In the genomic region with DNA sequence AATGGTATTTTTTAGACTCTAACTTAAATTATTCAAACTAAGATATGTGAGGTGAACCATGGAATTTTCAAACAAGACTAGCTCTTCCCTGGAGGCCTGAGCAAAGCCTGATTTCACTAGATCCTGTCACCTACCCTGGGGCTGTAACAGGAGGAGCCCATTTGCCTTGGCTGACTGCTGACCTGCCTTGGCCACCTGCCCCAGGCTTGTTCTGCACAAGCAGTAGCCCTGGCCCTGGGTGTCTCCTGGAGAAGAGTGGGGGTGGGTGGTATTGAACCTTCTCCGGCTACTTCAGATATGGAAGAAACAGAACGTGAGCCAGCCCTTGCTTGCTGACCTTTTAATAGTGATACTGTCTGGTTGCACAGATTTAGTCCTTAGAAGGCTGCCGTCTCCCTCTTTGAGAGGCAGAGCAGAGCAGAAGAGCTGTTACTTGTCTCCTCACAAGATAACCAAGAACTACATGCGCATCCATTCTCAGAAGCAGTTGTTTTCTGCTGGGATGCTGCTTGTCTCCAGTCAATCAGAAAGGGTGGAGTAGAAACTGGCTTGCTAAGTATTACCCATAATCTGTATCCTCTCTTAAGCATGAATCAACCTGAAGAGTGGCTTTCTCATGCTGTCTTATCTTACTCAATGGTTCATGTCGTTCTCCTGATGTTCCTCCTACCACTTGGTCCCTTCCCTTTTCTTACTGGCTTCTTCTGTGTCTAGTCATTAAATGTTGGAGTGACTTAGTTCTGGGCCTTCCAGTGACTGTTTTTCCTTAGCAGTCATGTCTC, we compare ENCODE assay signal across 11 mouse cellular contexts. TPM values are rescaled to one million over a fixed set of nuclear protein-coding genes. Genes with fewer than 3 reads are reported as not detected.
DNase-seq lines count a peak whose midpoint lies in the region; ATAC-seq and TF ChIP-seq lines count a peak whose summit lies in the region.
"Had no signal": no experiment of that assay in that cellular context is flagged by ENCODE, and none has a peak within 500 bp of the region (broad histone marks: within the 10 kb centered on the region; RNA-seq: fewer than 3 reads in every experiment).

No protein-coding gene starts in this region.

- WGBS in kidney, embryonic 14.5 days, result 81% methylated on average over 5 of the region's 5 CpGs
- WGBS in bone marrow, adult 2 months, result 49% methylated on average over 5 of the region's 5 CpGs
- WGBS in liver, embryonic 16.5 days (ENCODE audit: insufficient replicate concordance), result 28% methylated on average over 5 of the region's 5 CpGs
- 87% methylated on average over 5 of the region's 5 CpGs for WGBS in midbrain, postnatal 0 days
- WGBS in thymus, adult 2 months, result 88% methylated on average over 5 of the region's 5 CpGs

- no peak for TF ChIP-seq POLR2A in bone marrow, adult 2 months (IDR thresholded peaks at IDR 0.05; ENCODE audit: borderline replicate concordance, control insufficient read depth, low read depth, low read length)
- no peak for TF ChIP-seq POLR2A in thymus, adult 2 months (IDR thresholded peaks at IDR 0.05; ENCODE audit: control insufficient read depth, extremely low read depth, insufficient read depth, low read length, poor library complexity)

- H3K4me3 ChIP-seq in kidney, embryonic 14.5 days (ENCODE audit: low read length), result no peak overlapping the region
- no peak overlapping the region for H3K4me3 ChIP-seq in bone marrow, adult 2 months (replicated peaks; ENCODE audit: control insufficient read depth, low read depth, low read length)
- no peak overlapping the region for H3K4me3 ChIP-seq in liver, embryonic 16.5 days (ENCODE audit: low read depth, low read length)
- H3K4me3 ChIP-seq in midbrain, postnatal 0 days (ENCODE audit: low read depth, low read length), result no peak overlapping the region
- no peak overlapping the region for H3K4me3 ChIP-seq in thymus, adult 2 months (ENCODE audit: control insufficient read depth, insufficient read depth, low read length)

- H3K4me1 ChIP-seq in kidney, embryonic 14.5 days (ENCODE audit: control insufficient read depth, insufficient read depth, low read length), result no peaks in the 10 kb centered on the region
- peaks cover 4% of the 10 kb centered on the region for H3K4me1 ChIP-seq in bone marrow, adult 2 months (ENCODE audit: control insufficient read depth, insufficient read depth, low read length)
- peaks cover 28% of the 10 kb centered on the region for H3K4me1 ChIP-seq in liver, embryonic 16.5 days (ENCODE audit: control insufficient read depth, low read depth, low read length)
- H3K4me1 ChIP-seq in midbrain, postnatal 0 days (ENCODE audit: insufficient read depth, low read length), result no peaks in the 10 kb centered on the region
- no peaks in the 10 kb centered on the region for H3K4me1 ChIP-seq in thymus, adult 2 months (replicated peaks; ENCODE audit: control insufficient read depth, insufficient read depth, low read length)

- H3K9ac ChIP-seq in kidney, embryonic 14.5 days (ENCODE audit: low read depth, low read length), result no peak overlapping the region
- H3K9ac ChIP-seq in liver, embryonic 16.5 days (ENCODE audit: low read depth, low read length), result 0 out of 2 replicates have a peak overlapping the region, but pooled peaks have one; percentile 9
- no peak overlapping the region for H3K9ac ChIP-seq in midbrain, postnatal 0 days (replicated peaks; ENCODE audit: low read length, poor library complexity, severe bottlenecking)

- H3K27ac ChIP-seq in kidney, embryonic 14.5 days (ENCODE audit: low read depth, low read length), result no peak overlapping the region
- peak overlapping the region; percentile 51 for H3K27ac ChIP-seq in bone marrow, adult 2 months (ENCODE audit: control insufficient read depth, insufficient read depth, low read depth, low read length, poor library complexity)
- peak overlapping the region; percentile 91 for H3K27ac ChIP-seq in liver, embryonic 16.5 days (ENCODE audit: low read length)
- no peak overlapping the region for H3K27ac ChIP-seq in midbrain, postnatal 0 days (ENCODE audit: low read depth, low read length)
- H3K27ac ChIP-seq in thymus, adult 2 months (ENCODE audit: control insufficient read depth, insufficient read depth, low read length), result no peak overlapping the region
- H3K27ac ChIP-seq: kidney, postnatal 0 days had no signal

- no peaks in the 10 kb centered on the region for H3K9me3 ChIP-seq in kidney, embryonic 14.5 days (ENCODE audit: control insufficient read depth, low read length)
- H3K9me3 ChIP-seq in liver, embryonic 16.5 days (replicated peaks; ENCODE audit: control insufficient read depth, low read length), result no peaks in the 10 kb centered on the region
- H3K9me3 ChIP-seq in midbrain, postnatal 0 days (ENCODE audit: low read length), result no peaks in the 10 kb centered on the region

- H3K27me3 ChIP-seq in kidney, embryonic 14.5 days (ENCODE audit: control insufficient read depth, insufficient read depth, low read length), result no peaks in the 10 kb centered on the region
- no peaks in the 10 kb centered on the region for H3K27me3 ChIP-seq in liver, embryonic 16.5 days (ENCODE audit: control insufficient read depth, insufficient read depth, low read depth, low read length)
- H3K27me3 ChIP-seq in midbrain, postnatal 0 days (ENCODE audit: insufficient read depth, low read length), result no peaks in the 10 kb centered on the region
- H3K27me3 ChIP-seq in thymus, adult 2 months (ENCODE audit: control insufficient read depth, insufficient read depth, low read length), result no peaks in the 10 kb centered on the region

- H3K36me3 ChIP-seq in kidney, embryonic 14.5 days (ENCODE audit: control insufficient read depth, insufficient read depth, low read length), result no peaks in the 10 kb centered on the region
- peaks cover 6% of the 10 kb centered on the region; the same call in 1 of the 2 replicates for H3K36me3 ChIP-seq in liver, embryonic 16.5 days (ENCODE audit: control insufficient read depth, insufficient read depth)
- no peaks in the 10 kb centered on the region for H3K36me3 ChIP-seq in midbrain, postnatal 0 days (ENCODE audit: insufficient read depth, low read length)
- no peaks in the 10 kb centered on the region for H3K36me3 ChIP-seq in thymus, adult 2 months (ENCODE audit: control insufficient read depth, insufficient read depth, low read length)

- peak; percentile 21 for DNase-seq in kidney, adult 18-20 months
- DNase-seq in gastrocnemius, postnatal 10 days, result peak; percentile 42
- DNase-seq in midbrain, postnatal 0 days (ENCODE audit: low spot score), result no peak
- DNase-seq in layer of hippocampus, postnatal 14 days (ENCODE audit: low spot score in 2 of 2), result no peak
- DNase-seq in thymus, adult 2 months, result no peak
- DNase-seq: embryo, embryonic 11 days; lung, postnatal 14 days had no signal

- no peak for TF ChIP-seq CTCF in bone marrow, adult 2 months (IDR thresholded peaks at IDR 0.05; ENCODE audit: control insufficient read depth, insufficient read depth, low read length)
- no peak for TF ChIP-seq CTCF in midbrain, postnatal 0 days (IDR thresholded peaks at IDR 0.05)
- no peak for TF ChIP-seq CTCF in thymus, adult 2 months (IDR thresholded peaks at IDR 0.05; ENCODE audit: borderline replicate concordance, control insufficient read depth, extremely low read depth, insufficient read depth, low read length, poor library complexity)

- H3K4me2 ChIP-seq in kidney, embryonic 14.5 days (replicated peaks; ENCODE audit: low read depth, low read length), result no peak overlapping the region
- H3K4me2 ChIP-seq in liver, embryonic 16.5 days (ENCODE audit: low read depth, low read length), result peak overlapping the region; percentile 54; the same call in 1 of the 2 replicates
- H3K4me2 ChIP-seq in midbrain, postnatal 0 days (ENCODE audit: low read depth, low read length, poor library complexity, severe bottlenecking), result no peak overlapping the region

- ATAC-seq in kidney, embryonic 14.5 days (ENCODE audit: low FRiP score, low TSS enrichment), result no peak
- peak; percentile 51 for ATAC-seq in liver, embryonic 16.5 days (ENCODE audit: low read depth)
- ATAC-seq in midbrain, postnatal 0 days (ENCODE audit: low FRiP score), result no peak

RNA-seq across cellular contexts. Expression of a gene that starts 12.9 kb away (rescaled TPM):
- polyA plus RNA-seq in kidney, embryonic 14.5 days (2014; fragmentation: Nextera tagmentation; extraction: Ambion mirVana), result 20.7 and 24.6 TPM in 2 replicates
- polyA plus RNA-seq in bone marrow, adult 2 months (2011; ENCODE audit: insufficient read depth, insufficient read length, low replicate concordance, missing spikeins), result 14.4 and 15.2 TPM in 2 replicates
- total RNA-seq in gastrocnemius, postnatal 10 days (2021), result 10 to 100 TPM; 17.6 to 18.5 TPM
- polyA plus RNA-seq in liver, embryonic 16.5 days (2015; fragmentation: Nextera tagmentation; extraction: Ambion mirVana), result 17.3 and 18.6 TPM in 2 replicates
- total RNA-seq in midbrain, postnatal 0 days (2014; rRNA removed), result 78.5 and 87.1 TPM in 2 replicates
- 21.0 and 22.8 TPM in 2 replicates for polyA plus RNA-seq in midbrain, postnatal 0 days (2015; fragmentation: Nextera tagmentation; extraction: Ambion mirVana)
- total RNA-seq in layer of hippocampus, postnatal 14 days (2021), result 10 to 100 TPM; 41.5 to 43.9 TPM
- 20.9 and 24.2 TPM in 2 replicates for polyA plus RNA-seq in thymus, adult 2 months (2012; rRNA removed)

RNA-seq across cellular contexts. Expression of a gene that starts 46.3 kb away (rescaled TPM):
- 3.4 and 3.5 TPM in 2 replicates for polyA plus RNA-seq in kidney, embryonic 14.5 days (2014; fragmentation: Nextera tagmentation; extraction: Ambion mirVana)
- polyA plus RNA-seq in bone marrow, adult 2 months (2011; ENCODE audit: insufficient read depth, insufficient read length, low replicate concordance, missing spikeins), result not detected in 2 replicates
- 1 to 10 TPM in 1 of 2 experiments, under 1 TPM in 1; 0.45 to 1.4 TPM for total RNA-seq in gastrocnemius, postnatal 10 days (2021)
- 0.26 and 0.41 TPM in 2 replicates for polyA plus RNA-seq in liver, embryonic 16.5 days (2015; fragmentation: Nextera tagmentation; extraction: Ambion mirVana)
- total RNA-seq in midbrain, postnatal 0 days (2014; rRNA removed), result 1.1 and 1.9 TPM in 2 replicates
- polyA plus RNA-seq in midbrain, postnatal 0 days (2015; fragmentation: Nextera tagmentation; extraction: Ambion mirVana), result 5.2 and 5.8 TPM in 2 replicates
- 1 to 10 TPM; 2.1 to 2.4 TPM for total RNA-seq in layer of hippocampus, postnatal 14 days (2021)
- 3.4 and 3.5 TPM in 2 replicates for polyA plus RNA-seq in thymus, adult 2 months (2012; rRNA removed)

RNA-seq across cellular contexts. Expression of a gene that starts 48.2 kb away (rescaled TPM):
- 49.8 and 58.7 TPM in 2 replicates for polyA plus RNA-seq in kidney, embryonic 14.5 days (2014; fragmentation: Nextera tagmentation; extraction: Ambion mirVana)
- 14.5 and 22.6 TPM in 2 replicates for polyA plus RNA-seq in bone marrow, adult 2 months (2011; ENCODE audit: insufficient read depth, insufficient read length, low replicate concordance, missing spikeins)
- total RNA-seq in gastrocnemius, postnatal 10 days (2021), result 10 to 100 TPM; 16.5 to 23.5 TPM
- 30.5 and 30.6 TPM in 2 replicates for polyA plus RNA-seq in liver, embryonic 16.5 days (2015; fragmentation: Nextera tagmentation; extraction: Ambion mirVana)
- 22.0 and 26.7 TPM in 2 replicates for total RNA-seq in midbrain, postnatal 0 days (2014; rRNA removed)
- 42.3 and 44.9 TPM in 2 replicates for polyA plus RNA-seq in midbrain, postnatal 0 days (2015; fragmentation: Nextera tagmentation; extraction: Ambion mirVana)
- total RNA-seq in layer of hippocampus, postnatal 14 days (2021), result 10 to 100 TPM; 13.1 to 13.7 TPM
- polyA plus RNA-seq in thymus, adult 2 months (2012; rRNA removed), result 55.1 and 57.5 TPM in 2 replicates

RNA-seq across cellular contexts. Expression of a gene that starts 56.3 kb away (rescaled TPM):
- polyA plus RNA-seq in kidney, embryonic 14.5 days (2014; fragmentation: Nextera tagmentation; extraction: Ambion mirVana), result 0.15 and 0.21 TPM in 2 replicates
- polyA plus RNA-seq in bone marrow, adult 2 months (2011; ENCODE audit: insufficient read depth, insufficient read length, low replicate concordance, missing spikeins), result 6.4 TPM in 1 of 2 replicates, not detected in the other
- 100 to 1,000 TPM; 199 to 205 TPM for total RNA-seq in gastrocnemius, postnatal 10 days (2021)
- polyA plus RNA-seq in liver, embryonic 16.5 days (2015; fragmentation: Nextera tagmentation; extraction: Ambion mirVana), result 0.12 and 0.13 TPM in 2 replicates
- 0.66 and 3.0 TPM in 2 replicates for total RNA-seq in midbrain, postnatal 0 days (2014; rRNA removed)
- polyA plus RNA-seq in midbrain, postnatal 0 days (2015; fragmentation: Nextera tagmentation; extraction: Ambion mirVana), result 1.5 TPM in 2 replicates
- 10 to 100 TPM; 19.7 to 20.3 TPM for total RNA-seq in layer of hippocampus, postnatal 14 days (2021)
- 1.3 and 3.6 TPM in 2 replicates for polyA plus RNA-seq in thymus, adult 2 months (2012; rRNA removed)

RNA-seq across cellular contexts. Expression of a gene that starts 59.1 kb away (rescaled TPM):
- polyA plus RNA-seq in kidney, embryonic 14.5 days (2014; fragmentation: Nextera tagmentation; extraction: Ambion mirVana), result 8.0 and 8.7 TPM in 2 replicates
- 1.5 TPM in 1 of 2 replicates, not detected in the other for polyA plus RNA-seq in bone marrow, adult 2 months (2011; ENCODE audit: insufficient read depth, insufficient read length, low replicate concordance, missing spikeins)
- total RNA-seq in gastrocnemius, postnatal 10 days (2021), result 1 to 10 TPM; 1.1 to 1.9 TPM
- polyA plus RNA-seq in liver, embryonic 16.5 days (2015; fragmentation: Nextera tagmentation; extraction: Ambion mirVana), result 0.48 and 0.61 TPM in 2 replicates
- total RNA-seq in midbrain, postnatal 0 days (2014; rRNA removed), result 15.1 TPM in 2 replicates
- polyA plus RNA-seq in midbrain, postnatal 0 days (2015; fragmentation: Nextera tagmentation; extraction: Ambion mirVana), result 10.7 and 10.9 TPM in 2 replicates
- total RNA-seq in layer of hippocampus, postnatal 14 days (2021), result 1 to 10 TPM; 4.2 to 4.6 TPM
- 0.50 and 0.93 TPM in 2 replicates for polyA plus RNA-seq in thymus, adult 2 months (2012; rRNA removed)

Comparison
In these comparisons a context has a peak if more than half of its experiments do, and no peak if none do; other contexts are left out.
1. DNase-seq: peak in kidney, adult 18-20 months (single experiment) and gastrocnemius, postnatal 10 days (single experiment); none in midbrain, postnatal 0 days (single experiment), layer of hippocampus, postnatal 14 days (0 of 2) and thymus, adult 2 months (single experiment).
2. H3K27ac ChIP-seq: peak in bone marrow, adult 2 months (single experiment) and liver, embryonic 16.5 days (single experiment); none in kidney, embryonic 14.5 days (single experiment), midbrain, postnatal 0 days (single experiment) and thymus, adult 2 months (single experiment).